Mouse (Mus musculus): ENCODE results near the gene Il23r.
"Not testable (repeated sequence)": the region's sequence is repeated elsewhere in the genome, so short reads cannot be mapped to it uniquely, and the experiment has no call there.

Il23r gene

GRCm38 (mm10) chr6:67491755-67492154 is at the start of gene Il23r:
Gene Il23r, minus strand, starts transcription at chr6:67491855.
- no peak for DNase-seq (ENCODE audit: low spot score)

DNA sequence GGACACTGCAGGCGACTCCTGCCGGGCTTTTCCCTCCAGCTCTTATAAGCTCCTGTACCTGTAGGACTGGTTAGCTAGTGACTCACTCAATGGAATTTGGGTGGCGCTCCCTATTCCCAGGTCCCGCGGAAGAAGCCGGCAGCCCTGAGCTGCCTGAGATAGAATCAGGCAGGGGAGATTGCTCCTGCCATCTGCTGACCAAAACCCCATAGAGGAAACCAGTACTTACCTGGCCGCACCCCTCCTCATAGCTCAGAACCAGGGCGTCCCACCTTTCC is 44.1 kb upstream of the Il23r start, which contains the start of gene Tacstd2:
Gene Tacstd2, minus strand, starts transcription at position 20 of the 278 bp plus-strand sequence.
- no peak for DNase-seq (ENCODE audit: low spot score)

- DNase-seq (ENCODE audit: low spot score), result no peak
Observed at GRCm38 (mm10) chr6:67535005-67535776, 43.5 kb upstream of the Il23r start.

DNA sequence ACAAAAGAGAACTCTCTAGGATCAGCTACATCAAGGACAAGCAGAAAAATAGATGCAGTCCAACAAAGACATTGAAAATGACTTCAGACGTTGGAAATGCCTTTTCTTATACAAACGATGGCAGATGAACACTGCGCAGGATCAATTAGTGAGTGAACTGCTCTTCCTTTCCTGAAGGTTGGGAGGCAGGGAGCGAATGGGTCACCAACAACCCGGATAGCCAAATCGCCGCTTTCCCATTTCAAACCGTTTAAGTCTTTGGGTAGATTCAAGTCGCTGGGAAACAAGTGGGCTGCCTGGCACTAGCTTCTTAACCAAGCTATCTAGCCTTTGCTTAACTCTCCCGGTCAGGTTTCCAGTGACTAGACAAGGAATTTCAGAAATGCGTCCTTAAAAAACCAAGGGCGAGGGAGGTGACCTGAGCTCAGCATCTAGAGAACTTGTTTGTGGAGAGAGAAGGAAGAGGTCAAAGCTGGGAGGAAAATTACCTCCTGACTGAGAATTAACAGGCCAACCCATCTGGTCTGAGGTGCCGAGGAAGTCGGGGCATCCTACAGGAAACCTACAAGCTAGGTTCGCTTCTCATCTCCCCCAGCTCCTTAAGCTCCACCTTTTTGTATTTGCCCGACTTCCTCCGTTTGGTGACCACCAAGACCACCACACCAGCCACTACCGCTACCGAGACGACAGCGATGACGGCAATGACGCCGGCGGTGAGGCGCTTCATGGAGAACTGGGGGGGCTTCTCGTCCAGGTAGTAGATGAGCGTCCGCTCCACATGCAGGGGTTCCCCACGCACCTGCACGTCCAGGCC is 42.7 kb upstream of the Il23r start:
- no peak for DNase-seq (ENCODE audit: low spot score)

DNA sequence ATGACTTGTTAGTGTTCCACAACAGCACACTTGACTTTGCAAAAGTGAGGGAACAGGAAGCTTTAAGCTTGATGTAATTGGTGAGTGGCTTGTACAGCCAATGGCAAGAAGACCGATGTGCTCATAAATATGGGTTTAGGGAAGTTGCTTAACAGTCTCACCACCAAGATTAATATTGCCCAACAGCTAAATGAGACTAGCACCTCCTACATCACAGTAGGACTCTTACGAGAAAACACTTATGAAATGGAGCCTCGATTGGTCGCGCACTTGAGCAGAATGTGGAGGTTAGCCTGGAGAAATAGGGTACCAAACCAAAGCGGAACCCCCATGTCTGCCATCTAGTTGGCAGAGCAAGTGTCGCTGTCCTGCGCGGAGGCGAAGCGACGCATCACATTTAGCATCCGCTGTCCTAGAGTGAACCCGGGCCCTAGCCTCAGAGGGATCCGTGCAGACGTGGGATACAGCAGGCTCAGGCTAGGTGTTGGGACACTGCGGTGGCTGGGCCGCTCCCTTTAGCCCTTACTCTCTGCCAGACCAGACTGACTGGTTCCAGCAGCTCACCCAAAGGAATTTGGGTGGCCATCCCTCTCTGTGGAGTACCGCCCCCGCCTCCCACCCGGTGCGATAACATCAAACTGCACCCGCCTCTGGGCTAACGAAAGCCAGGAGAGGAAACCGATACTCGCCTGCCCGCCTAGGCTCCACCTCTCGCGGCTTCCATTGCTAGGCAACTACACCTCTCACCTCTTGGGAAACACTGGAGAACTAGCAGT is 41.2 kb upstream of the Il23r start:
- peak; percentile 30 for DNase-seq (ENCODE audit: low spot score)

DNA sequence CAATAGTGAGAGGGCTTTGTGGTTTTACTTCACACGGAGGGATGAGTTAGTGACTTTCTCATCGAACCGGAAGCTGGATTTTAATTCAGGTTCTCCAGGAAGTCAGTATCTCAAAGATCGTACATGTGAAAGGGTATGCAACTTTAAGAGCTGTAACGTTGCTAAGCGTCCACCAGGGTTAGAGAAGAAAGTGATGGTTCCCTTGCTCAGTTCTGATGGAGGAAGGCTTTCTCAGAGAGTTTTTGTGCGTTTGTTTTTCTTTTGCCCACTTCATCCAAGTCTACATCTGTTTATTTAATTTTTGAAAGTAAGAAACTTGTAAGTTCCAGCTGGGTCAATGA is 40.1 kb upstream of the Il23r start:
- DNase-seq (ENCODE audit: low spot score), result no peak

DNA sequence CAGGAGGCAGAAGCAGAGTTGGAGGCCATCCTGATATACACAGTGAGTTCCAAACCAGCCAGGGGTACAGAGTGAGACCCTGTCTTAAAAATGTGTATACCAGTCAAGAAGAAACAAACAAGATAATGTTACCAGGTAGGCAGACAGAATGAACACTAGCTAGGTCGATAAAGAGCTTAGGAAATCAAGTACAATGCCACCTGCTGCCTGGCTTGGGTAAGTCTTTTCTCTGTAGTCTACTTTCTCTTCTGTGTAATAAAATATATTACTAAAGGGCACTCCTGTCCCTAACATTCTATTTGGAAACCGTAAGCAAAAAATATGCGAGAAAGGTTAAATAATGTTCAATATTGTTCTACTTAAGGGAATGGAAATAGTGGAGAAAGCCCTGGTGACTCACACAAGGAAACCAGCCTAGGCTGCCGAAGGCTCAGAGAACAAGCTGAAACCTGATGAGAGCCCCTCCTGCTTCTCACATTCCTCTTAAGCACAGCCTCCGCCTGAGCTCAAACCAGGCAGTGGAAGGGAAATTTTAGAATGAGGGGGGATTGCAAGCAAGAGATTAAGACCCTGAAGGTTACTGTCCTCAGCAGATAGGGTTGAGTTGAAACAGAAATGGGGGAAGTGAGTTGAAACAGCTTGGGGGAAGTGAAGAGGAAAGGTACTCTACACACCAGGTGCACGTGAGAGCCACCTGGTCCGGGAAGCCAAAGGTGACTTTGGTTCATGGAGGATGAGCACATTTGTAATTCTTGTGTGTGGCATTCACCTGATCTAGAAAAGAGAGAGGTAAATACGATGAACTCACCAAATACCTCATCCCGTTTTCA is 39.6 kb upstream of the Il23r start:
- no peak for DNase-seq (ENCODE audit: low spot score)

GRCm38 (mm10) chr6:67526356-67526755 is 34.7 kb upstream of the Il23r start:
- DNase-seq (ENCODE audit: low spot score), result no peak

- DNase-seq (ENCODE audit: low spot score), result no peak
Observed at GRCm38 (mm10) chr6:67510752-67511151, 19.1 kb upstream of the Il23r start.

- DNase-seq (ENCODE audit: low spot score), result not testable (repeated sequence)
Observed at GRCm38 (mm10) chr6:67501938-67502337, 10.3 kb upstream of the Il23r start.

DNA sequence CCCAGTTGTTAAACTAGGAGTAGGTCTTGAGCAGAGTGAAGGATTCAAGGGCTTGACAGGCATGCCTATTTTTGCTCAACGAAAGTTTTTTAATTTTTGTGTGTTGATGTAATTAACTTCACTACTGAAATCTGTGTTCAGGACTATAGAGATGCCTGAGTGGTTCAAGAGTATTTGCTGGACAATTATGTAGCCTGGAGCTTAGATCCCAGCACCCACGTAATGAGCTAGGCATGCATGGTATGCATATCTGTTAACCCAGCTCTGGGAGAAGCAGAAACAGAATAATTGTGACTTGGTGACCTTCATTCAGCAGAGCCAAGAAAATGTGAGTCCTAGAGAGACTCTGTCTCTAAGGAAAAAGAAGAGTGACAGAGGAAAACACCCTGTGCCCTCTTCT is 10.6 kb downstream of the Il23r start:
- no peak for DNase-seq (ENCODE audit: low spot score)

- no peak for DNase-seq (ENCODE audit: low spot score)
Observed at GRCm38 (mm10) chr6:67471242-67471641, 20.4 kb downstream of the Il23r start.

DNA sequence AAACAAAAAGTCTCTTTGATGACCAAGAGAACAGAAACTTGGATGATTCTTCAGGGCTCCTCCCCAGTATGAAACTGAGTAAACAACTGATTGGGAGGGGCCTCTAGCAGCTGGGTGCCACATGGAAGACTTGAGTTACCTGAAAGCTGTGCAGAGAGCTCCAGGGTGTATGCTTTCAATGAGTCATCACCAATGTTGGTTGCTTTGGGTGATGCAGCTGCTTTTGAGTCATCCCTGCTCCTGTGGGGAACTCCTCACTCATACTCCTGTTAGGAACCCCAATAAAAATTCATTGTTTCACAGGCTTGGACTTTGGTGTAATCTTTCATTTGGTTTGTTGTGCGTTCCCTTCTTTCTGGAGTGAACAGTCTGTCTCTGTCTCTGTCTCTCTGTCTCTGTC is 32.2 kb downstream of the Il23r start:
- no peak for DNase-seq (ENCODE audit: low spot score)

- DNase-seq (ENCODE audit: low spot score), result no peak
Observed at GRCm38 (mm10) chr6:67451330-67451729, 40.3 kb downstream of the Il23r start.

DNA sequence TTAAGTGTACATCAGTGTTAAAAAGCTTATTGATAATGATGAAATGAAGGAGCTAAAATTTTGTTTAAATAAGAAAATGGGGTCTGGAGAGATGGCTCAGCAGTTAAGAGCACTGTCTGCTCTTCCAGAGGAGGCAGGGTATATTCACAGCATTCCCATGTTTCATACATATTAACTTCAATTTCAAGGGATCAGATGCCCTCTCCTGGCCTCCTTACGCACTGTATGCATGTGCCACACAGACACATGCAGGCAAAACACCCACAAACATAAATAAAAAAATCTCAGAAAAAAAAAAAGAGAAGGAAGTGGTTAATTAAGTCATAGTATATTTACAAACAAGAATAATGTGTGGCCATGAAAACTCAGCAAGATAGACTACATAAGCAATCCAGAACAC is 45.8 kb downstream of the Il23r start:
- no peak for DNase-seq (ENCODE audit: low spot score)

- DNase-seq (ENCODE audit: low spot score), result no peak
Observed at GRCm38 (mm10) chr6:67443124-67443523, 48.5 kb downstream of the Il23r start.

DNA sequence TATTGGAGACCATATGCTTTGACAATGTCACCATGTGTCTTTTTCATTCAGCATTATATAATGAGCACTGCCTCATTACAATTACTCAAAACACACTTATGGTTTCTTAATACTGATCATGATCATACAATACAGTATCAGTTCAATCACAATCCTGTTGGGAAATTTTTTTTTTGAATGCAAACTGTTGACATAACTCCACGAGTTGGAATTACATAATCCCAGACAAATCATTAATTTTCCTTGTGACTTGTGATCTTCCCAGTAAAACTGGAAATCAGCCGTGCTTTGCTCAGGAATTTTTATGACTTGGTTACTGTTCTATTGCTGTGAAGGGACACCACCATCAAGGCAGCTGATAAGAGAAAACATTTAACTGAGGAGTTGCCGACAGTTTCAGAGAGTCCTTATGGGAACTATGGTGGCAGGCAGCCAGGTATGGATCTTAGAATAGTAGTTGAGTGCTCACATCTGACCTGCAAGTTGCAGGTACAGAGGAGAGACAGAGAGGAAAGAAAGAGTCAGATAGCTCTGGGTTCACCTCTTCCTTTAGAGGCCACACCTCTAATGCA is 53.8 kb downstream of the Il23r start:
- DNase-seq (ENCODE audit: low spot score), result no peak

- DNase-seq (ENCODE audit: low spot score), result no peak
Observed at GRCm38 (mm10) chr6:67437028-67437427, 54.6 kb downstream of the Il23r start.

DNA sequence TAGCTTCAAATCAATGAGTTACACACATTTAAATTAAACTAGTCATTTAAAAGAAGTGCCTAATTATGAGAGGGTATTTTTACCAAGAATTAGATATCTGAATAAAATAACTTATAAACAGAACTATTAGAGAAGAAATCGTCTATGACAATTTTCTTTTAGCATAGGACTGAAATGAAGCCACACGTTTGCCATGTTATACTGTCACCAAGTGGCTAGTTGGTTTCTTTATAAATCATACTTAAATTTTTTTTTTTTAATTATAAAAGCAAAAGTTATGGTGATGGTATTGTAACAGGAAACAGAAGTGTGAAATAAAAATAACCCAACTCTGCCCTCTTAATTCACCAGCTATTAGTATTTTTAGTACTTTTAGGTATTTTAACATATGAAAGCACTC is 55.4 kb downstream of the Il23r start:
- DNase-seq (ENCODE audit: low spot score), result no peak

DNA sequence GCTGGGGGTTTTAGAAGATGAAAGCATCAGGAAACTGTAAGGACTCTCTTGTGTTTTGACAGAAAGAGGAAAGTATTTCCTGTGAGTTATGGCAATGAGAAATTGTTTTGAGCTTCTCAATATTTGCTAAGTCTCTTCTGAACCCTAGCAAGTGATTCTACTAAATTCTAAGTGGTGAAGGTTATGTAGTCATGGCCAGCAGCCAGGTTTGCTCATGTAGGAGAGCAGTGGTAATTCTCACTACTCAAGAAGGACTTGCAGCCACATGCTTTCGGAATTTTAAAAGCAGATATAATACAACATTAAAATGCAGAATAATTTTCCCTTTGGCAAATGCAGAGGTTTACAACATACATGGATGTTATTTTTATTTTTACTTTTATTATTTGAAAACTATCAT is 55.9 kb downstream of the Il23r start:
- DNase-seq (ENCODE audit: low spot score), result no peak

- DNase-seq (ENCODE audit: low spot score), result no peak
Observed at GRCm38 (mm10) chr6:67434755-67435452, 56.8 kb downstream of the Il23r start.

Data from urinary bladder, postnatal 10 days (tissue).